Comparison of ENCODE assay signal across 15 mouse cellular contexts in genomic region chr1:170632856-170633255, GRCm38 (mm10). TPM values are rescaled to one million over a fixed set of nuclear protein-coding genes. Genes with fewer than 3 reads are reported as not detected.
DNase-seq lines count a peak whose midpoint lies in the region; ATAC-seq and TF ChIP-seq lines count a peak whose summit lies in the region.
"Had no signal": no experiment of that assay in that cellular context is flagged by ENCODE, and none has a peak within 500 bp of the region (broad histone marks: within the 10 kb centered on the region; RNA-seq: fewer than 3 reads in every experiment).

No protein-coding gene starts in this region.

- H3K36me3 ChIP-seq in forebrain, embryonic 13.5 days (ENCODE audit: poor library complexity, severe bottlenecking), result no peaks in the 10 kb centered on the region
- no peaks in the 10 kb centered on the region for H3K36me3 ChIP-seq in forebrain, embryonic 10.5 days (replicated peaks)
- no peaks in the 10 kb centered on the region for H3K36me3 ChIP-seq in intestine, embryonic 14.5 days (ENCODE audit: control insufficient read depth, insufficient read depth, low read length)
- no peaks in the 10 kb centered on the region for H3K36me3 ChIP-seq in intestine, embryonic 16.5 days (ENCODE audit: control insufficient read depth, insufficient read depth, low read length)
- no peaks in the 10 kb centered on the region for H3K36me3 ChIP-seq in liver, postnatal 0 days (replicated peaks; ENCODE audit: insufficient read depth, low read length)
- no peaks in the 10 kb centered on the region for H3K36me3 ChIP-seq in liver, embryonic 11.5 days (ENCODE audit: control insufficient read depth, insufficient read depth, low read length)
- H3K36me3 ChIP-seq: G1E; hindbrain, embryonic 15.5 days; intestine, embryonic 15.5 days; limb, embryonic 13.5 days; liver, embryonic 15.5 days; neural tube, embryonic 12.5 days had no signal

- TF ChIP-seq EP300 in liver, postnatal 0 days (IDR thresholded peaks at IDR 0.05; ENCODE audit: low read depth), result no peak

- no peak for TF ChIP-seq CTCF in liver, postnatal 0 days (IDR thresholded peaks at IDR 0.05; ENCODE audit: low read depth)

- no peaks in the 10 kb centered on the region for H3K27me3 ChIP-seq in forebrain, embryonic 13.5 days
- H3K27me3 ChIP-seq in forebrain, embryonic 10.5 days (ENCODE audit: poor library complexity, severe bottlenecking), result no peaks in the 10 kb centered on the region
- H3K27me3 ChIP-seq in intestine, embryonic 14.5 days (replicated peaks; ENCODE audit: control insufficient read depth, insufficient read depth, low read length), result no peaks in the 10 kb centered on the region
- H3K27me3 ChIP-seq in intestine, embryonic 16.5 days (replicated peaks; ENCODE audit: control insufficient read depth, insufficient read depth, low read length), result no peaks in the 10 kb centered on the region
- no peaks in the 10 kb centered on the region for H3K27me3 ChIP-seq in liver, postnatal 0 days (ENCODE audit: insufficient read depth, low read length)
- H3K27me3 ChIP-seq in liver, embryonic 11.5 days (replicated peaks; ENCODE audit: control insufficient read depth, insufficient read depth, low read length), result no peaks in the 10 kb centered on the region
- H3K27me3 ChIP-seq: hindbrain, embryonic 15.5 days; intestine, embryonic 15.5 days; limb, embryonic 13.5 days; neural tube, embryonic 12.5 days had no signal

- 0 out of 2 replicates have a peak, but pooled peaks cover 4% of the 10 kb centered on the region for H3K9me3 ChIP-seq in forebrain, embryonic 13.5 days (replicated peaks)
- no peaks in the 10 kb centered on the region for H3K9me3 ChIP-seq in forebrain, embryonic 10.5 days
- H3K9me3 ChIP-seq in intestine, embryonic 14.5 days (ENCODE audit: control insufficient read depth, low read length), result peaks cover 3% of the 10 kb centered on the region; the same call in 1 of the 2 replicates
- no peaks in the 10 kb centered on the region for H3K9me3 ChIP-seq in intestine, embryonic 16.5 days (ENCODE audit: control insufficient read depth, low read length)
- H3K9me3 ChIP-seq in liver, postnatal 0 days (ENCODE audit: low read length), result no peaks in the 10 kb centered on the region
- no peaks in the 10 kb centered on the region for H3K9me3 ChIP-seq in liver, embryonic 11.5 days (ENCODE audit: control insufficient read depth, low read length)
- H3K9me3 ChIP-seq: hindbrain, embryonic 15.5 days; intestine, embryonic 15.5 days; limb, embryonic 13.5 days; liver, embryonic 15.5 days; neural tube, embryonic 12.5 days had no signal

- no peak overlapping the region for H3K27ac ChIP-seq in forebrain, embryonic 13.5 days
- no peak overlapping the region for H3K27ac ChIP-seq in forebrain, embryonic 10.5 days
- no peak overlapping the region for H3K27ac ChIP-seq in intestine, embryonic 14.5 days (ENCODE audit: low read depth)
- H3K27ac ChIP-seq in intestine, embryonic 16.5 days (ENCODE audit: low read length), result no peak overlapping the region
- H3K27ac ChIP-seq in liver, postnatal 0 days (ENCODE audit: low read depth), result no peak overlapping the region
- H3K27ac ChIP-seq in liver, embryonic 11.5 days (ENCODE audit: low read depth, low read length), result no peak overlapping the region
- H3K27ac ChIP-seq: hindbrain, embryonic 15.5 days; intestine, embryonic 15.5 days; limb, embryonic 13.5 days; liver, embryonic 15.5 days; neural tube, embryonic 12.5 days had no signal

- H3K4me2 ChIP-seq in forebrain, embryonic 13.5 days, result no peak overlapping the region
- H3K4me2 ChIP-seq in intestine, embryonic 14.5 days (ENCODE audit: low read length), result no peak overlapping the region
- no peak overlapping the region for H3K4me2 ChIP-seq in intestine, embryonic 16.5 days (ENCODE audit: low read depth, low read length)
- H3K4me2 ChIP-seq in liver, postnatal 0 days (ENCODE audit: low read depth, low read length), result no peak overlapping the region
- H3K4me2 ChIP-seq in liver, embryonic 11.5 days, result no peak overlapping the region
- H3K4me2 ChIP-seq: heart, embryonic 11.5 days; hindbrain, embryonic 15.5 days; intestine, embryonic 15.5 days; limb, embryonic 13.5 days; liver, embryonic 15.5 days; neural tube, embryonic 12.5 days had no signal

- peak; percentile 24; the same call in 1 of the 2 replicates for ATAC-seq in forebrain, embryonic 13.5 days
- ATAC-seq in intestine, embryonic 14.5 days (replicated peaks; ENCODE audit: low FRiP score, low TSS enrichment, low read depth), result peak; percentile 32
- ATAC-seq in intestine, embryonic 16.5 days, result no peak
- no peak for ATAC-seq in liver, postnatal 0 days
- ATAC-seq in liver, embryonic 11.5 days (replicated peaks; ENCODE audit: low FRiP score), result no peak

- no peak for DNase-seq in forebrain, embryonic 10.5 days (ENCODE audit: extremely low spot score, low spot score)
- DNase-seq in intestine, embryonic 14.5 days (ENCODE audit: low spot score), result no peak
- DNase-seq in liver, postnatal 0 days, result peak; percentile 9
- DNase-seq in liver, embryonic 11.5 days (ENCODE audit: low spot score), result no peak
- DNase-seq in induced T-regulatory cell, adult 2 months (ENCODE audit: low read depth), result peak; percentile 8

- no peak overlapping the region for H3K9ac ChIP-seq in forebrain, embryonic 13.5 days
- no peak overlapping the region for H3K9ac ChIP-seq in intestine, embryonic 14.5 days (ENCODE audit: low read length)
- no peak overlapping the region for H3K9ac ChIP-seq in intestine, embryonic 16.5 days (ENCODE audit: low read depth, low read length)
- no peak overlapping the region for H3K9ac ChIP-seq in liver, postnatal 0 days (replicated peaks)
- H3K9ac ChIP-seq in liver, embryonic 11.5 days (ENCODE audit: low read depth, low read length), result no peak overlapping the region
- H3K9ac ChIP-seq: hindbrain, embryonic 15.5 days; intestine, embryonic 15.5 days; limb, embryonic 13.5 days; liver, embryonic 15.5 days; neural tube, embryonic 12.5 days had no signal

- no peaks in the 10 kb centered on the region for H3K4me1 ChIP-seq in forebrain, embryonic 13.5 days
- H3K4me1 ChIP-seq in forebrain, embryonic 10.5 days, result no peaks in the 10 kb centered on the region
- no peaks in the 10 kb centered on the region for H3K4me1 ChIP-seq in intestine, embryonic 14.5 days (replicated peaks; ENCODE audit: control insufficient read depth, insufficient read depth, low read length)
- H3K4me1 ChIP-seq in intestine, embryonic 16.5 days (ENCODE audit: control insufficient read depth, insufficient read depth, low read length), result no peaks in the 10 kb centered on the region
- 0 out of 2 replicates have a peak, but pooled peaks cover 2% of the 10 kb centered on the region for H3K4me1 ChIP-seq in liver, postnatal 0 days (ENCODE audit: insufficient read depth)
- H3K4me1 ChIP-seq in liver, embryonic 11.5 days (replicated peaks; ENCODE audit: control insufficient read depth, insufficient read depth, low read length), result no peaks in the 10 kb centered on the region
- H3K4me1 ChIP-seq: hindbrain, embryonic 15.5 days; intestine, embryonic 15.5 days; limb, embryonic 13.5 days; neural tube, embryonic 12.5 days had no signal

- no peak overlapping the region for H3K4me3 ChIP-seq in forebrain, embryonic 13.5 days
- H3K4me3 ChIP-seq in forebrain, embryonic 10.5 days, result no peak overlapping the region
- H3K4me3 ChIP-seq in intestine, embryonic 14.5 days (ENCODE audit: low read depth, low read length), result no peak overlapping the region
- no peak overlapping the region for H3K4me3 ChIP-seq in intestine, embryonic 16.5 days (ENCODE audit: low read length)
- no peak overlapping the region for H3K4me3 ChIP-seq in liver, postnatal 0 days (ENCODE audit: low read depth, low read length)
- no peak overlapping the region for H3K4me3 ChIP-seq in liver, embryonic 11.5 days (ENCODE audit: low read depth, low read length)
- H3K4me3 ChIP-seq: hindbrain, embryonic 15.5 days; intestine, embryonic 15.5 days; limb, embryonic 13.5 days; liver, embryonic 15.5 days; myocyte; neural tube, embryonic 12.5 days had no signal

- WGBS in forebrain, embryonic 13.5 days, result 69% methylated on average over 4 of the region's 4 CpGs
- 80% methylated on average over 4 of the region's 4 CpGs for WGBS in forebrain, embryonic 10.5 days
- 62% methylated on average over 4 of the region's 4 CpGs for WGBS in intestine, embryonic 14.5 days
- WGBS in intestine, embryonic 16.5 days, result 71% methylated on average over 4 of the region's 4 CpGs
- 61% methylated on average over 4 of the region's 4 CpGs for WGBS in liver, postnatal 0 days (ENCODE audit: insufficient replicate concordance)
- 64% methylated on average over 4 of the region's 4 CpGs for WGBS in liver, embryonic 11.5 days

RNA-seq across cellular contexts. Expression of gene Olfml2b, which starts 11.5 kb away (rescaled TPM):
- polyA plus RNA-seq in forebrain, embryonic 13.5 days (2015; fragmentation: Nextera tagmentation; extraction: Ambion mirVana), result 6.7 and 7.3 TPM in 2 replicates
- polyA plus RNA-seq in forebrain, embryonic 10.5 days (2016; fragmentation: Nextera tagmentation; extraction: Ambion mirVana), result 4.1 and 5.3 TPM in 2 replicates
- 22.4 and 28.3 TPM in 2 replicates for polyA plus RNA-seq in intestine, embryonic 14.5 days (2014; fragmentation: Nextera tagmentation; extraction: Ambion mirVana)
- polyA plus RNA-seq in intestine, embryonic 16.5 days (2015; fragmentation: Nextera tagmentation; extraction: Ambion mirVana), result 17.0 and 17.2 TPM in 2 replicates
- 2.3 and 2.9 TPM in 2 replicates for polyA plus RNA-seq in liver, postnatal 0 days (2015; fragmentation: Nextera tagmentation; extraction: Ambion mirVana)
- 5.5 and 5.7 TPM in 2 replicates for polyA plus RNA-seq in liver, embryonic 11.5 days (2014; fragmentation: Nextera tagmentation; extraction: Ambion mirVana)
- polyA plus RNA-seq: G1E had no signal

RNA-seq across cellular contexts. Expression of gene Nos1ap, which starts 43.2 kb away (rescaled TPM):
- 21.0 and 22.3 TPM in 2 replicates for polyA plus RNA-seq in forebrain, embryonic 13.5 days (2015; fragmentation: Nextera tagmentation; extraction: Ambion mirVana)
- 9.8 and 10.5 TPM in 2 replicates for polyA plus RNA-seq in forebrain, embryonic 10.5 days (2016; fragmentation: Nextera tagmentation; extraction: Ambion mirVana)
- 11.1 and 12.1 TPM in 2 replicates for polyA plus RNA-seq in intestine, embryonic 14.5 days (2014; fragmentation: Nextera tagmentation; extraction: Ambion mirVana)
- polyA plus RNA-seq in intestine, embryonic 16.5 days (2015; fragmentation: Nextera tagmentation; extraction: Ambion mirVana), result 6.2 and 8.1 TPM in 2 replicates
- 6.0 and 6.5 TPM in 2 replicates for polyA plus RNA-seq in liver, postnatal 0 days (2015; fragmentation: Nextera tagmentation; extraction: Ambion mirVana)
- polyA plus RNA-seq in liver, embryonic 11.5 days (2014; fragmentation: Nextera tagmentation; extraction: Ambion mirVana), result 8.6 and 8.8 TPM in 2 replicates

Comparison
In these comparisons a context has a peak if more than half of its experiments do, and no peak if none do; other contexts are left out.
1. ATAC-seq: peak in forebrain, embryonic 13.5 days (single experiment) and intestine, embryonic 14.5 days (single experiment); none in intestine, embryonic 16.5 days (single experiment), liver, postnatal 0 days (single experiment) and liver, embryonic 11.5 days (single experiment).
2. DNase-seq: peak in liver, postnatal 0 days (single experiment) and induced T-regulatory cell, adult 2 months (single experiment); none in forebrain, embryonic 10.5 days (single experiment), intestine, embryonic 14.5 days (single experiment) and liver, embryonic 11.5 days (single experiment).